Mouse (Mus musculus): ENCODE data around the gene Plod3.
A peak's percentile ranks its signal among the peaks of the same experiment; 100 is the strongest.

The Plod3 gene

DNA sequence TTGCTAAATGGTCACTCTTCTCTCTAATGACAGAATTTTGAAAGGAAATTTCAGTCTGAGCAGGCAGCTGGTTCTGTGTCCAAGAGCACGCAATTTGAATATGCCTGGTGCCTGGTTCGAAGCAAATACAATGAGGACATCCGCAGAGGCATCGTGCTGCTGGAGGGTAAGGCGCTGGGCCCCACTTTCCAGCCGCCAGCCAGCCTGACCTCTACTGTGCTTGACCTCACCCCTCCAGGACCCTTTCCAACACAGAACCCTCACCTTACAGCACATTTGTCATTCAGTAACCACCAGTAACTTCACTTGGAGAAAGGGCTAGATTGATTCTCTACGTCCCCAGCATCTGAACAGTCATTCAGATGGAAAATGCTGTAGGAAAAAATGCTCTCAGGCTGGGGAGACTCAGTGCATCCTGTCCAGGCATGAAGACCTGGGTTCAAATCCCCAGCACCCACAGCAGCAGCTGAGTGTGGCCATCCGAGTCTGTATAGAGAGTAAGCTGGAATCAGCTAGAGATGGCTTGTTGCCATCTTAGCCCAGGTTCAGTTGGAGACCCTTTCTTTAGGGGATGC is 23.8 kb upstream of the Plod3 start:
- no peak for DNase-seq (ENCODE audit: low spot score in 2 of 2)

DNA sequence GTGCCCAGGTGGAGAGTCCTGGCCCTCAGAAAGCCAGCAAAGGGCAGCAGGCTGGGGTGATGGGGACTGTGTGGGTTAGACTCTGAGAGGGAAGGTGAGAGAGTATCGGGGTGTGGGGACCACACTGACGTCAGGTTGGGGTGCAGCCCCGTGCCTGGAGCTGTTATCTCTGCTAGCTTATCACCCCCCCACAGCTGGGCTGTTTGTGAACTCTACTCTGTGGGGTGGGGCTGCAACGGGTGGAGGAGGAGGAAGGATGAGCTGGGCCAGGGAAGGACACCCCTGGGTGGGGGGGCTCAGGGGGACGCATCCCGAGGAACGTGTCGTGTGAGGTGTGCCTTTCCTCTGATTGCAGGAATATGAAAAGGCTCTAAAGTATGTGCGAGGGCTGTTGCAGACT is 21.6 kb upstream of the Plod3 start:
- DNase-seq (ENCODE audit: low spot score in 2 of 2): no peak

DNA sequence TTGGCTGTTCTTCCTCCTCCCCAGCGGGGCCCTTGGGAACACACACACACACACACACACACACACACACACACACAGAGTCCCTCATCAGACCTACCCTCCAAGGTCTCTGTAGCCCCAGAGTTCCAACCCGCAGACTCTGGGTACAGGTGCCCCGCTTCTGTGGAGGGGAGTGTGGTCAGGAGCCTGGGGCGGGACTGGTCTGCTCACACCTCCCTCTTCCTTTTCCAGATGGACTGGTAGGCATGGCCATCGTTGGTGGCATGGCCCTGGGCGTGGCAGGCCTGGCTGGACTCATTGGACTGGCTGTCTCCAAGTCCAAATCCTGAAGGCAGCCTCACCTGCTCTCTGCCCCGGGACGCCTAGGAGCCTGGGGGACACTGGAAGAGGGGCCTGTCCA is 21.1 kb upstream of the Plod3 start:
- DNase-seq (ENCODE audit: low spot score in 2 of 2): no peak

DNA sequence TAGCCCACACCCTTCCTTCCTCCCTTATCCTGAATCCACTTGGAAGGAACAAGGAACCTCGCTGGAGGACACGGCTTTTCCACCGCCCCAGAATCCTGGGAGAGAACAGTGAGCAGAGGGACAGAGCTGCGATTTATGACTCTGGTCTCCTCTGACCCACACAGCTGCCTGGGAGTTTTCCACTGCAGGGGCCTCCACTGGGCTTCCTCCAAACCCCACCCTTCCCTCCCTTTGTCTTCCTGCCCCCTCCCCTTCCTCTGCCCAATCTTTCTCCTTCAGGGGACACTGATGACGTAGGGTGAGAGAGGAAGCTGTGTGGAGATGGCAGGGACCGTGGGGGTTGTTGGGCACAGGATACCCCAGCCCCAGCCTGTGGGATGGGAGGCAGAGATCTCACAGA is 20.5 kb upstream of the Plod3 start, which contains the start of gene Cldn15:
Cldn15 (plus strand) TSS at position 286 of the 400 bp plus-strand sequence.
- DNase-seq (ENCODE audit: low spot score in 2 of 2): no peak

DNA sequence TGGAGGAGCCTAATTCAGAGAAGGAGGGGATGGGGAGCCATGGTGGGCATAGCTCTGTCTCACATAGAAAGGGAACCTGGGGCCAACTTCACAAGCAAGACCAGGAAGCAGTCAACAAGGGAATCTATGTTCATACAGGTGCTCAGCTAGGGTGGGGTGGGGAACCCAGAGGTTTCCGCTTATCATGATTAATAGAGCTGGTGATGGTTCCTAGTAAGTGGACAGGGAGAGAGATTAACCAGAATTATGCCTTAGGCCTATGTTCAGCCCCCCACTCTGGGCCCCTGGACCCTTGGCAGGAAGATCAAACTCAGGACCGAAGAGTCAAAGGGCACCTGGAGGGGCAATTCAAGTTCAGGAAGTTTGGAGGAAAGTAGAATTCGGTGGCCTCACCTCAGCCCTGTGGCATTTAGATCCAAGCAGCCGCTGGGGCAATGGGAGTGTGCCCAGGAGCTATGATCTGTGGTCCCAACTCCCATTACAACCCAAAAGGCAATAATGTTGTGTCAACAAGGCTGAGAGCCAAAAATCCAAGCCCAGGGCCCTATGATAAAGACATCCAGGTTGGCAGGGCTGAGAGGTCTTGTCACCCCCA is 19.9 kb upstream of the Plod3 start:
- no peak for DNase-seq (ENCODE audit: low spot score in 2 of 2)

DNA sequence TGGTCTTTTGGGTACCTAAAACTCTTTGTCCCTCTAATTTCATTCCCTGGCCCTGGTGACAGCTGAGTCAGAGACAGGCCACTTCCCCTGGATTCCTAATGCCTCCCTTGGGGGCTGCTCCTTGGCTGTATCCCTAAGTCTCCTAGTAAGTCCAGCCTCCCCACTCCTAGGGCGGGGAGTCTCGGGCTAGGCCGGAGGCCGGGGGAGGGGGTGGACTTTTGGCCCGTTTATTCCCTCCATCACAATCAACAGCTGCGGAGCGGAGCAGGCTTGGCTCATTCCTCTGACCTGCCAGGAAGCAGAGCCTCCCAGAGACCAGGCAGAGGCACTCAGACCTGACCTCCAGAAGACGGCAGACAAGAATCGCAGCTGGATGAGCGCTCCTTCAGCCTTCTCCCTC is 19.2 kb upstream of the Plod3 start:
- DNase-seq (ENCODE audit: low spot score in 2 of 2): no peak

DNA sequence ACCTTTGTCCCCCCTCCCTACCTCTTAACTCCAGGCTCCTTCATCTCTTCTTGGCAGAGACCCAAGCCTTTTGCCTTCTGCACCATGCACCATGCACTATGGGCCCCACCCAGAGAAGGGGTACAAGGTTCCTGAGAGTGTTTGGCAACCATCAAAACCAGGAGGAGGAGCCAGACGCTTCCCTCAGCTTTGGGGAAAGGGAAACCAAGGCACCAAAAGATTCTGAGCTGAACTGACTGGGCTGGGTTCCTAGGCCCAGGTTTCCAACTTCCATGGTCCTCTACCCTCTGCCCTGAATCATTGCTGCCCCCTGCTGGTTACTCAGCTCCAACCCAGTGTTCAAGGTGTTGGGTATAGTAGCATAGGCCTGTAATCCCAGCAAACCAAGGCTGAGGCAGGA is 16.1 kb upstream of the Plod3 start:
- peak in 1 of 2 experiments; percentile 49 for DNase-seq (ENCODE audit: low spot score in 2 of 2)

DNA sequence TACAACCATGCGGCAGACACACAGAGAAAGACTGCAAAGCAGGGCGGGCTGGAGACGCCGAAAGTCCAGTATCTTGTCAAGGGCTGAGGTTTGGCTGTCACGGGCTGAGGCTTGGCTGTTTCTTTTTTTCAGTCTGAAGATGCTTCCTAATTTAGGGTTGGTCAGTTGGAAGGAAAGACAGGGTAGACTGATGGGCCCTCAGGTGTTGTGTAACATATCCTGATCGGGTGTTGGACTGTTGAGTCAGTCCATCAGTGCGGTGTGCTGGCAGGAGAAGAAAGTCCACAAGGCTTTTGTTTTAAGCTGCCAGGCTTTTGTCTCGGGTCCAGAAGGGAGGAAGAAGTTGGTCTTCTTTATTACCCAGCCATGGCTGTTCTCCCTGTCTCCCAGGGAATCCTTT is 13.1 kb upstream of the Plod3 start:
- no peak for DNase-seq (ENCODE audit: low spot score in 2 of 2)

DNA sequence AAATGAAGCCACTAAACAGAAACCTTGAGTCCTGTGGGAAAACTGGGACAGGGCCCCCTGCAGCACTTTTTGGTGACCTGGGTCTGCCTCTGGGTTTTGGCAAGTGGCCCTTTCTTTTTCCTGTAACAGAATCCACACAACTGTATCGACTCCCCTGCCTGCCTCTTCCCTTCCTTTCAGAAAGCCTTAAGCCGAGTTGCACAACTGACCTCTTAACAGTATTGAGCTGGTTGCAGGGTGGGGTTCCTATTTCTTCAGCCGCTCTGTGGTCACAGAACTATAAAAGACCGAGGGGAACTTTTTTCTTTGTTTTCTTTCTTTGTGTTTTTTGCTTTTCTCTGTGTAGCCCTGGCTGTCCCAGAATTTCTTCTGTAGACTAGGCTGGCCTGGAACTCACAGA is 9.1 kb upstream of the Plod3 start:
- no peak for DNase-seq (ENCODE audit: low spot score in 2 of 2)

DNA sequence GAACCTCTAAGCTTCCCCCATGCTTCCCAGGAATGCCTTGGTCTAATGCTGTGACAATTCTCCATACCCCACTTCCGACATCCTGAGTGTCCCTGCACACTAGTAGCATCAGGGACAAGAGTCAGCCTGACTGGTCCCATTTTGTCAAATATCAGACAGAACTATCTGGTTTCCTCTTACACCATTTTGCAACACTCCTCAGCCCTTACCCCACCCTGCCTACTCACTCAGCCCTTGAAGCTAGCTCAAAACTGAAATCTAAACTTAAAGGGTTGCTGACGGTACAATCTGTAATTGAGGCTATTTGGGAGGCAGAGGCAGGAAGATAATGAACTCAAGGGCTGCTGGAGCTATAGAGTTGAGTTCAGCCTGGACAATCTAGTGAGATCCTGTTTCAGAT is 7.1 kb upstream of the Plod3 start:
- DNase-seq (ENCODE audit: low spot score in 2 of 2): no peak

DNA sequence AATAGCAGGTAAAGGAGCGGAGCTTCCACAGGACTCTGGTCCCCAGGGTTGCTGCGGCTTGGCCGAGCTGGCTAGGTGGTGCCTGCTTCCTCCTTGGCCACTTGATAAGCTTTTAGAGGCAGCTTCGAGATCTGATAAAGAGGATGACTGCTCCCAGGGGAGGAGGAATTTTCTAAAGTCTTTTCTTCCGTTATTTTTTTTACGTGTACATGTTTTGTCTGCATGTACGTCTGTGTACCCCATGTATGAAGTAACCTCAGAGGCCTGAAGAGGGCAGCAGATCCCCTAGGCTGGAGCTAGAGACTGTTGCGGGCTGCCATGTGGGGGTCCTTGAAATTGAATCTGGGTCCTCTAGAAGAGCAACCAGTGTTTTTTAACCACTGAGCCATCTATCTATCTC is 5.8 kb upstream of the Plod3 start:
- no peak for DNase-seq (ENCODE audit: low spot score in 2 of 2)

DNA sequence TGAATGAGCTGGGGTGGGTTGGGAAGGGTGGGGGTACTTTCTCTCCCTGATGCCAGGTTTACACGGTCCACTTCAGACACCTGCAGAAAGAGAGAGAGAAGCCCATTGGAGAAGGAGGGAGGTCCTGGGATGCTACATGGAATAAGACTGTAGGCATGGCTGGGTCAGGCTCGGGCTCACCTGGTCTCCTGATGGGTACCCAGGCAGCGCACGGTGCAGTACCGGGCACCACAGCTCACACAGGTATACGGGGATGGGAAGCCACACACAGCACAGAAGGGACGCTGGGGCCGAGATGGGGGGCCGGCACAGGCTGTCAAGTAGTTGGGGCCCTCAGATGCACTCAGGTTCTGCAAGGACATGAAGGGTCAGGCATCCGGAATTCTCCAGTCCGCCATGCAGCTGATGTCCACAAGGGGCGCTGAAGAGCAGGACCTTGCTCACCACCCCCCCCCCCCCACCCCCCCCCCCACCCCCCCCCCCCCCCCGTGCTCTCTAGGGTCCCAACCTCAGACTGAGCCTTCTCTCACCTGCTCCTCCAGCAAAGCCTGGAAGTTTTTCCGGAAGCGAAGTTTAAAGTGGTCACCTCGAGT is 4.4 kb upstream of the Plod3 start:
- no peak for DNase-seq (ENCODE audit: low spot score in 2 of 2)

DNA sequence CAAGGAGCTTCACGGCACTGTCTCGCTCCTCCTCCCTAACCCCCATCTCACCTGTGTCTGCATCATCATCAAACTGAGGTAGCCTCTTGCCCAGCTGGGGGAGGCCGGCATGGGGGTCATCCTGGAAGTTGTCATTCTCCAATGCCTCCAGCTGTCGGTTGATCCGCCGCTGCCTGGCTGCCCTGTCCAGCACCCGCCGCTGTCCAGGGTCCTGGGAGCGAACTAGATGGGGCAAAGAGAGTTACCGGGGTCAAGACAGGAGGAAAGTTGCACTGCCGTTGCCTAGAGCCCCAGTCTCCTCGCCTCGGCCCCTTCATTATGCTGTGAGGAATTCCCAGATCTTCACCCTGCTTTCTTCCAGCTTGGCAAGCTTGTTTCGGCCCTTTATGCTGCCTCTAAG is 2.0 kb upstream of the Plod3 start:
- DNase-seq (ENCODE audit: low spot score in 2 of 2): no peak

DNA sequence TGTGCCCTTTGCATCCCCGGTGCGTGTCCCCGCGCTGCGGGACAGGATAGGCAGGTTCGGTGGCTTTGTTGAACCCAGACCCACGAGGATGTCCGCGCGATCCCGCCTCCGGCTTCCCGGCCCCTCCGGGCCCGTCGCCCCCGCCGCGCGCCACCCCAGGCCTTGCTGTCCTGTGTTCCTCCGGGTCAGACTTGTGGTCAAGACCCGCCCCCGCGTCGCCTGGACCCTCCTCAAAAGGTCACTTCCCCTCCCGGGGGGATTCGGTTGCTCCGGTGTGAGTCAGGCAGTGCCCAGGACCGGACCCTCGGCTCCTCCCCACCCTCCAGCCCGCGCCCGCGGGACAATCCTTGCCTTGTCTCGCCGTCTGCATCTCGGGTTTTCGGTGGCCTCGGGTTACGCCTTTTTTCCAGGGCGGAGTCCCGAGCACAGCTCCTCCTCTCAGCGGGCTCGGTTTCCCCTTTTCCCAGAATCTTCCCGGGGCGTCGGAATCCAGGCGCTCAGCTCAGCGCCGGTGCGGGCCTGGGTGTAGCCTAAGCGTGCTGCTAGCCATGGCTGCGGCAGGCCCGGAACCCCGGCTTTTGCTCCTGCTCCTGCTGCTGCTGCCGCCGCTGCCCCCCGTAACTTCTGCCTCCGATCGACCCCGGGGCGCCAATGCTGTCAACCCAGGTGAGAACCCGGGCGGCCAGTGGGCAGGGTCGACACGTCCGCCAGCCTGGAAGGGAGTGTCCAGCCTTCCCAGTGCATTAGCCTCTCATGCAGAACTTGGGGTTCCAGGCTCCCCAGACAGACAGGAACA is 517 bp downstream of the Plod3 start:
- DNase-seq (ENCODE audit: low spot score in 2 of 2): peak in 1 of 2 experiments; percentile 81

DNA sequence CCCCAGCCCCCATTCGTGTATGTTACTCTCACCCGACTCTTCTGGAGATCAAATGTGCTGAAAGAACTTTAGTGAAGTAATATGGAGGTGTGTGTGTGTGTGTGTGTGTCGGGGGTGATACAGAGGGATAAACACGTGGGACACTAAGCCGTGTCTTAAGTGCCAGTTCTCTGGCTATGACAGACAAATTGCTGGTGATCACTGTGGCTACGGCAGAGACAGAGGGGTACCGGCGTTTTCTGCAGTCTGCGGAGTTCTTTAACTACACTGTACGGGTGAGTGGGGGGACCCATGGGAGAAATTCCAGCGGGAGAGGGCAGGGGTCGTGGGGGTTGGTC is 1.1 kb downstream of the Plod3 start, which contains the start of gene Znhit1:
Znhit1 (minus strand) TSS at position 88 of the 338 bp plus-strand sequence.
- no peak for DNase-seq (ENCODE audit: low spot score in 2 of 2)

DNA sequence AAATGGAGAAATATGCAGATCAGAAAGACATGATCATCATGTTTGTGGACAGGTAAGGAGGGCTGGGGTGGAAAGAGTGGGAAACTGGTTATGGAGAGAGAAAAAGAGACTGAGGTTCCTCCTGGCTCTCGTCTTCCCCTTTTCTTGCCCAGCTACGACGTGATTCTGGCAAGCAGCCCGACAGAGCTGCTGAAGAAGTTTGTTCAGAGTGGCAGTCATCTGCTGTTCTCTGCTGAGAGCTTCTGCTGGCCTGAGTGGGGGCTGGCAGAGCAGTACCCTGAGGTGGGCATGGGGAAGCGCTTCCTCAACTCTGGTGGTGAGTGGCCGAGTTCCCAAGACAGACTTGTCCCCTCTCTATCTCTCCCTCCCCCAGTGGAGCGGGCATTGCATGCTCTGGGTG is 1.6 kb downstream of the Plod3 start:
- DNase-seq (ENCODE audit: low spot score in 2 of 2): peak in 1 of 2 experiments; percentile 49

DNA sequence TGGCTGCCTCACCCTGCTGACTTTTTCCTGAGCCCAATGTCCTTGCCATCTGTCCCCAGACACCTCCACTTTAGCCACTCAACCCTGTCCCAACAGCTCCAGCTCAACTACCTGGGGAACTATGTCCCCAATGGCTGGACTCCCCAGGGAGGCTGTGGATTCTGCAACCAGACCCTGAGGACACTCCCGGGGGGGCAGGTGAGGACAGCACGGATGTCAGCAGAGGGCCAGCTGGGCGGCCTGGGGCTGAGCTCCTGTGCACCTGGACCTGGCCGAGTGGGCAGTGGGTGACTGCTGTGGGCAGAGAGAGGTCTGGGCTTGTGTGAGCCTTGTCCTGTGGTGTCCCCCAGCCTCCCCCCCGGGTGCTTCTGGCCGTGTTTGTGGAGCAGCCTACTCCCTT is 3.0 kb downstream of the Plod3 start:
- DNase-seq (ENCODE audit: low spot score in 2 of 2): no peak

DNA sequence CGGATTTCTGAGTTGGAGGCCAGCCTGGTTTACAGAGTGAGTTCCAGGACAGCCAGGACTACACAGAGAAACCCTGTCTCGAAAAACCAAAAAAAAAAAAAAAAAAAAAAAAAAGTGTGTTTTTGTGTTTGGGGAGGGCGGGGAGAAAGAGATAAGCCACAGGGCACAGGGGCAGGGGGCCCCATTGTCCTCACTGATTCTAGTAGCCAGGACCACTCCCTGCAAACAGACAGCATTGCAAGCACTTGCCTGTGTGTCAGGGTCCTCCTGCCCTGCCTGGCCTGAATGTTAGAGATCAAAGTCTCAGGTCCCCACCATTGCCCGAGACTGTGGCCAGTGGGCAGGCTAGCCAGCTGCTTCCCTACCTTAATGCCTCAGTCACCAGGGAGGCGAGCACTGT is 12.6 kb downstream of the Plod3 start:
- no peak for DNase-seq (ENCODE audit: low spot score in 2 of 2)

DNA sequence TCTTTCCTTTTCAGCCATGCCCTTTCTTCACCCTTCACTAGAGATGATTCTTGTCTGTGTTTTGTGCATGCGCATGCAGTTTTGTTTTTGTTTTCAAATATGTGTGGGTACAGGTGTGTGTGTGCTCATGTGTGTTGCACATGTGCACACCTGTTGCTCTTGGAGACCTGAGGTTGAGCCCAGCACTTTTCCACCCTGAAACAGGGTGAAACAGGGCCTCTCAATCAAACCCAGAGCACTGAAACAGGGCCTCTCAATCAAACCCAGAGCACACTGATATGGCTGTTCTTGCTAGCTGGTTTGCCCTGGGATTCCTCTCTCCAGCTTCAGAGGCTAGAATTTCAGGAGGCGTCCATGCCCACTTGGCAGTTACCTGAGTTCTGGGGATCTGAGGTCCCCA is 13.8 kb downstream of the Plod3 start:
- DNase-seq (ENCODE audit: low spot score in 2 of 2): no peak

DNA sequence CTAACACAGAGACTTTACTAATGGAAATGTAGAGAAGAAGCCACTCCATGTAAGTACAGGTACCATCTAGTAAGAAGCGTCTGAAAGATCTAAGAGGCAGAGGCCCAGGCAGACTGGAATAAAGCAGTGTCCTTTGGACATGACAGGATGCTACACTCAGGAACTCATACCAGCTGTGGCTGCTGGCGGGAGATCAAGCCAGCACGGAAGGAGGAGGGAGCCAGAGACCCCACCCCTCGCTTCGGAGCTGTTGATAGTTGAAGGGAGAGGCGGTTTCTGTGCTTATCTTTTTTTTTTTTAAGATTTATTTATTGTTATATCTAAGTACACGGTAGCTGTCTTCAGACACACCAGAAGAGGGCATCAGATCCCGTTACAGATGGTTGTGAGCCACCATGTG is 20.5 kb downstream of the Plod3 start:
- DNase-seq (ENCODE audit: low spot score in 2 of 2): no peak

DNA sequence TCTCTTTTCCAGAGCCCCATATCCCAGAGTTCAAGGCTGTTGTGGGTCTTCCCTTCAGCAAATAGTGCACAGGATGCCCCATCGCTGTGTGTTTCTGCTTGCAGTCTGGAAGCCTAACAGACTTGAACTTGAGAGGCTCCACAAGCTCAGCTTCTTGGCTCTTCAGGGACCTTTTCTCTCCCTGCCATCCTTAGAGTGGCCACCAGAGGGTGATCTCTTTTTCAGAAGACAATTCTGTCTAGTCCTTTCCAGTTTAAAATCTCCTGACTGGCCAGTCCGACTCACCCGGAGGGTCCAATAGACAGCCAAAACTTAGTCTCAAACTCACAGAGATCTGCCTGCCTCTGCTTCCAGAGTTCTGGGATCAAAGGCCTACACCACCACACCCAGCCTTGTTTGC is 23.2 kb downstream of the Plod3 start:
- peak in 1 of 2 experiments; percentile 65 for DNase-seq (ENCODE audit: low spot score in 2 of 2)

DNA sequence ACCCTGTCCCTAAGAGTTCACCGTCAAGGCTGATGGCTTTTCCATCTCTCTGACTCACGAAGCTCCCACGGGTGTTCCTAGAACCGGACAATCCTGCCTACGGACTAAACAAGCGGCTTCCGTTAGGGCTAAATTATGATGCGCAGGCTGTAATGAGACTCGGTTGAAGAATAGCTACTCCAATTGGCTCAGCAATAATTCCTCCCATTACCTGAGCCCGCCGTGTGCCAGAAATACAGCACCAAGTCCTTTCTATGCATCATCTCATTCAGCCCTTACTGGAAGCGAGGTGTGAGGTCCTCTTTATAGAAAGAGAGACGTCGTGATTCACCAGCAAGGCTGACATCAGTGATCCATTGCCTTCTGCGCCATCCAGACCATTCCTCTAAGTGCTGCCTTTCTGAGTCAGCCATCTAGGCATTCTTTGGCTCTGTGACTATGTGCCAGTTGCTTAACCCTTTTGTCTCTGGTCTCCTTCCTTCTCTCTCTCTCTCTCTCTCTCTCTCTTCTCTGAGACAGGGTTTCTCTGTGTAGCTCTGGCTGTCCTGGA is 25.7 kb downstream of the Plod3 start:
- DNase-seq (ENCODE audit: low spot score in 2 of 2): no peak

DNA sequence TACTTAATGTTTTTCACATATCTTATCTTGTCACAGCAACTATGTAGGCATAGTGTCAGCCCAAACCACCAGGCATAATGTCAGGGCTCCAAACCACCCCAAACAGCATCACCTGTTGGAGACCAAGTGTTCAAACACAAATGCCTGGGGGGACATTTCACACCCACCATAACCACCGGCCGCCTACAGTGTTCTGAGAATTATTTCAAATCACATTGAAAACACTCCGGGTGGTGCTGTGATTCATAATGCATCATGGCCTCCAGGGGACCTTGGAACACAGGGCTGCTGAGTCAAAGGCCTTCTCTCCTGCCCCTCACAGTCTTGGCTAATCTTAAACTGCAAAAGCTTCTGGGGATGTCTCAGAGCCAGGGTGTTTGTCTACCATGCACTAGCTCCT is 29.1 kb downstream of the Plod3 start:
- no peak for DNase-seq (ENCODE audit: low spot score in 2 of 2)
